Mouse (Mus musculus) MEL (cell line): ENCODE measurements around the gene Phykpl. TPM values are rescaled to one million over a fixed set of nuclear protein-coding genes. Genes with fewer than 3 reads are reported as not detected.
"Not testable (repeated sequence)": the region's sequence is repeated elsewhere in the genome, so short reads cannot be mapped to it uniquely, and the experiment has no call there.

Experiments used
- DNase-seq: peaks from one replicate; pipeline ENCODE4 v3.0.0; 2011; ENCODE audit warnings: low read depth, low spot score
- H3K27ac ChIP-seq: 2 replicates; pipeline ENCODE4 v1.5.1; 2012; ENCODE audit warnings: low read depth, mild to moderate bottlenecking, control low read depth, low read length, moderate library complexity; ENCODE audit not compliant: control insufficient read depth
- H3K27me3 ChIP-seq, 2 experiments: fragments of 150-350 bp in 1 of 2; sonication (generic) in 1 of 2; 2 replicates each; pipeline ENCODE4 v1.6.1; 2012; ENCODE audit warnings: low read length in 2 of 2, mild to moderate bottlenecking in 2 of 2, improper control_type of control experiment in 1 of 2, moderate library complexity in 1 of 2; ENCODE audit not compliant: insufficient read depth in 2 of 2, control insufficient read depth in 1 of 2
- H3K36me3 ChIP-seq, 2 experiments: 2 replicates each; pipeline ENCODE4 v1.6.1; 2012 to 2014; ENCODE audit warnings: low read length in 2 of 2, improper control_type of control experiment in 1 of 2, inconsistent platforms in 1 of 2, mild to moderate bottlenecking in 1 of 2; ENCODE audit not compliant: insufficient read depth in 2 of 2, control insufficient read depth in 1 of 2
- H3K4me1 ChIP-seq, 2 experiments: fragments of 150-350 bp in 1 of 2; sonication (generic) in 1 of 2; 2 replicates each; pipeline ENCODE4 v1.6.1; 2012; ENCODE audit warnings: low read length in 2 of 2, improper control_type of control experiment in 1 of 2, mild to moderate bottlenecking in 1 of 2; ENCODE audit not compliant: insufficient read depth in 2 of 2, control insufficient read depth in 1 of 2
- H3K4me3 ChIP-seq, 2 experiments: fragments of 150-350 bp in 1 of 2; sonication (generic) in 1 of 2; 2 replicates each; pipeline ENCODE4 v1.5.1; 2012; ENCODE audit warnings: low read depth in 2 of 2, low read length in 2 of 2, mild to moderate bottlenecking in 2 of 2, moderate library complexity in 2 of 2, control low read depth in 1 of 2, improper control_type of control experiment in 1 of 2; ENCODE audit not compliant: control insufficient read depth in 1 of 2, insufficient read depth in 1 of 2
- H3K79me2 ChIP-seq: 2 replicates; pipeline ENCODE4 v1.6.1; 2012; ENCODE audit warnings: mild to moderate bottlenecking, low read length, moderate library complexity; ENCODE audit not compliant: control insufficient read depth, poor library complexity, insufficient read depth
- H3K9ac ChIP-seq: 2 replicates; pipeline ENCODE4 v1.6.1; 2012; ENCODE audit warnings: low read depth, mild to moderate bottlenecking, control low read depth, low read length, moderate library complexity; ENCODE audit not compliant: control insufficient read depth, poor library complexity, severe bottlenecking
- H3K9me3 ChIP-seq: fragments of 150-350 bp; sonication (generic); replicated peaks from 2 replicates; pipeline ENCODE4 v1.6.1; 2012; ENCODE audit warnings: mild to moderate bottlenecking, low read length, improper control_type of control experiment, moderate library complexity; ENCODE audit not compliant: insufficient read depth
- CHD1 ChIP-seq: IDR thresholded peaks from 2 replicates; pipeline ENCODE4 v1.6.1; 2012; ENCODE audit warnings: low read depth, mild to moderate bottlenecking, inconsistent platforms, low read length, improper control_type of control experiment
- CHD2 ChIP-seq: IDR thresholded peaks from 2 replicates; pipeline ENCODE4 v1.6.1; 2011; ENCODE audit warnings: low read length, improper control_type of control experiment
- CTCF ChIP-seq, 3 experiments: IDR thresholded peaks in 2 of 3; conservative IDR thresholded peaks in 1 of 3; 2 replicates each; pipeline ENCODE4 v1.5.1; 2011 to 2012; ENCODE audit warnings: low read length in 3 of 3, low read depth in 2 of 3, mild to moderate bottlenecking in 2 of 3, improper control_type of control experiment in 1 of 3, inconsistent platforms in 1 of 3, mixed read lengths in 1 of 3, moderate library complexity in 1 of 3; ENCODE audit not compliant: control insufficient read depth in 1 of 3, insufficient read depth in 1 of 3, poor library complexity in 1 of 3, severe bottlenecking in 1 of 3
- E2F4 ChIP-seq: IDR thresholded peaks from 2 replicates; pipeline ENCODE4 v1.6.1; 2011; ENCODE audit warnings: low read depth, low read length, improper control_type of control experiment, borderline replicate concordance
- ELF1 ChIP-seq: IDR thresholded peaks from 2 replicates; pipeline ENCODE4 v1.6.1; 2014; ENCODE audit warnings: low read depth, mild to moderate bottlenecking, inconsistent platforms, low read length, improper control_type of control experiment, moderate library complexity
- EP300 ChIP-seq, 2 experiments: IDR thresholded peaks; 2 replicates each; pipeline ENCODE4 v1.6.1; 2011; ENCODE audit warnings: improper control_type of control experiment in 2 of 2, low read length in 2 of 2, low read depth in 1 of 2, mild to moderate bottlenecking in 1 of 2
- ETS1 ChIP-seq: IDR thresholded peaks from 2 replicates; pipeline ENCODE4 v1.6.1; 2012; ENCODE audit warnings: low read depth, mild to moderate bottlenecking, inconsistent platforms, low read length, improper control_type of control experiment, moderate library complexity
- GABPA ChIP-seq: IDR thresholded peaks from 2 replicates; pipeline ENCODE4 v1.6.1; 2012; ENCODE audit warnings: low read depth, mild to moderate bottlenecking, inconsistent platforms, low read length, improper control_type of control experiment, moderate library complexity
- GATA1 ChIP-seq: IDR thresholded peaks from 2 replicates; pipeline ENCODE4 v1.6.1; 2011; ENCODE audit warnings: low read depth, low read length, improper control_type of control experiment
- HCFC1 ChIP-seq: IDR thresholded peaks from 2 replicates; pipeline ENCODE4 v1.6.1; 2012; ENCODE audit warnings: low read depth, mild to moderate bottlenecking, inconsistent platforms, low read length, improper control_type of control experiment, moderate library complexity
- JUND ChIP-seq: IDR thresholded peaks from 2 replicates; pipeline ENCODE4 v1.6.1; 2011; ENCODE audit warnings: low read depth, mild to moderate bottlenecking, improper control_type of control experiment, low read length
- KAT2A ChIP-seq: conservative IDR thresholded peaks from 2 replicates; pipeline ENCODE4 v1.6.1; 2012; ENCODE audit warnings: low read depth, low read length, improper control_type of control experiment, inconsistent platforms
- MAFK ChIP-seq: IDR thresholded peaks from 2 replicates; pipeline ENCODE4 v1.6.1; 2011; ENCODE audit warnings: low read depth, mild to moderate bottlenecking, low read length, improper control_type of control experiment, borderline replicate concordance
- MAX ChIP-seq: IDR thresholded peaks from 2 replicates; pipeline ENCODE4 v1.6.1; 2011; ENCODE audit warnings: low read length, improper control_type of control experiment
- MAZ ChIP-seq: IDR thresholded peaks from 2 replicates; pipeline ENCODE4 v1.6.1; 2012; ENCODE audit warnings: low read depth, mild to moderate bottlenecking, inconsistent platforms, low read length, improper control_type of control experiment
- MEF2A ChIP-seq: IDR thresholded peaks from 2 replicates; pipeline ENCODE4 v1.6.1; 2014; ENCODE audit warnings: low read depth, mild to moderate bottlenecking, inconsistent platforms, low read length, improper control_type of control experiment; ENCODE audit not compliant: poor library complexity, insufficient replicate concordance, severe bottlenecking; ENCODE audit errors: extremely low read depth
- MYB ChIP-seq: IDR thresholded peaks from 2 replicates; pipeline ENCODE4 v1.6.1; 2011; ENCODE audit warnings: mild to moderate bottlenecking, low read depth, low read length, improper control_type of control experiment
- NRF1 ChIP-seq: IDR thresholded peaks from 2 replicates; pipeline ENCODE4 v1.6.1; 2014; ENCODE audit warnings: low read depth, mild to moderate bottlenecking, inconsistent platforms, low read length, improper control_type of control experiment, moderate library complexity; ENCODE audit not compliant: poor library complexity, insufficient read depth, severe bottlenecking
- POLR2AphosphoS2 ChIP-seq: IDR thresholded peaks from 2 replicates; pipeline ENCODE4 v1.6.1; 2011; ENCODE audit warnings: low read length, improper control_type of control experiment
- RAD21 ChIP-seq: IDR thresholded peaks from 2 replicates; pipeline ENCODE4 v1.6.1; 2011; ENCODE audit warnings: mild to moderate bottlenecking, low read depth, low read length, improper control_type of control experiment
- RCOR1 ChIP-seq: IDR thresholded peaks from 2 replicates; pipeline ENCODE4 v1.6.1; 2012; ENCODE audit warnings: low read depth, mild to moderate bottlenecking, inconsistent platforms, low read length, improper control_type of control experiment
- SMC3 ChIP-seq: IDR thresholded peaks from 2 replicates; pipeline ENCODE4 v1.6.1; 2011; ENCODE audit warnings: low read depth, low read length, improper control_type of control experiment
- TBP ChIP-seq: IDR thresholded peaks from 2 replicates; pipeline ENCODE4 v1.8.0; 2011; ENCODE audit warnings: low read depth, low read length, improper control_type of control experiment
- TCF12 ChIP-seq: IDR thresholded peaks from 2 replicates; pipeline ENCODE4 v1.6.1; 2014; ENCODE audit warnings: low read depth, mild to moderate bottlenecking, inconsistent platforms, low read length, improper control_type of control experiment, moderate library complexity
- UBTF ChIP-seq: IDR thresholded peaks from 2 replicates; pipeline ENCODE4 v1.6.1; 2012; ENCODE audit warnings: low read depth, mild to moderate bottlenecking, inconsistent platforms, low read length, improper control_type of control experiment, moderate library complexity, borderline replicate concordance; ENCODE audit not compliant: insufficient read depth
- USF1 ChIP-seq: IDR thresholded peaks from 2 replicates; pipeline ENCODE4 v1.6.1; 2014; ENCODE audit warnings: low read depth, mild to moderate bottlenecking, inconsistent platforms, low read length, improper control_type of control experiment, moderate library complexity
- USF2 ChIP-seq, 2 experiments: IDR thresholded peaks; 2 replicates each; pipeline ENCODE4 v1.6.1; 2011 to 2012; ENCODE audit warnings: improper control_type of control experiment in 2 of 2, low read length in 2 of 2, borderline replicate concordance in 1 of 2, inconsistent platforms in 1 of 2, low read depth in 1 of 2, mild to moderate bottlenecking in 1 of 2; ENCODE audit not compliant: insufficient read depth in 1 of 2
- ZC3H11A ChIP-seq: IDR thresholded peaks from 2 replicates; pipeline ENCODE4 v1.6.1; 2012; ENCODE audit warnings: low read depth, mild to moderate bottlenecking, inconsistent platforms, low read length, improper control_type of control experiment
- ZKSCAN1 ChIP-seq: IDR thresholded peaks from 2 replicates; pipeline ENCODE4 v1.6.1; 2012; ENCODE audit warnings: low read depth, mild to moderate bottlenecking, inconsistent platforms, low read length, improper control_type of control experiment, moderate library complexity
- ZMIZ1 ChIP-seq: IDR thresholded peaks from 2 replicates; pipeline ENCODE4 v1.6.1; 2012; ENCODE audit warnings: low read depth, mild to moderate bottlenecking, inconsistent platforms, low read length, improper control_type of control experiment, moderate library complexity
- ZNF384 ChIP-seq: IDR thresholded peaks from 2 replicates; pipeline ENCODE4 v1.6.1; 2012; ENCODE audit warnings: low read depth, mild to moderate bottlenecking, inconsistent platforms, low read length, improper control_type of control experiment
- polyA plus RNA-seq, 2 experiments: library from polyadenylated mRNA; stranded (reverse) in 1 of 2; unstranded in 1 of 2; fragments of >175 nt in 1 of 2; fragments of >200 nt in 1 of 2; gene quantifications; 2 replicates each; pipeline versions ENCODE4 v1.2.1 to v1.2.4; 2012; ENCODE audit warnings: low replicate concordance in 2 of 2, low read depth in 1 of 2; ENCODE audit not compliant: insufficient read length in 2 of 2, insufficient read depth in 1 of 2, missing spikeins in 1 of 2
- total RNA-seq: library from RNA; depleted of rRNA; stranded (reverse); fragments of 300-350 nt; gene quantifications from 2 replicates; pipeline ENCODE4 v1.2.3, GENCODE M21; 2012

Gene Phykpl
- total and polyA plus RNA-seq, 3 experiments = 22.7 to 23.0 TPM; not detected in 1

- peaks cover 6 to 27% of the 10 kb centered on the region in 2 experiments for H3K4me1 ChIP-seq
Measured at GRCm38 (mm10) chr11:51616113-51616512, 31.6 kb downstream of the Phykpl start.

GRCm38 (mm10) chr11:51617693-51618092 is 33.1 kb downstream of the Phykpl start:
- H3K27me3 ChIP-seq = no peaks in the 10 kb centered on the region
- H3K9ac ChIP-seq = peak overlapping the region; percentile 13; the same call in 1 of the 2 replicates
- peaks cover 33% of the 10 kb centered on the region for H3K79me2 ChIP-seq
- no peaks in the 10 kb centered on the region for H3K9me3 ChIP-seq
- peaks cover 4 to 25% of the 10 kb centered on the region in 2 experiments for H3K36me3 ChIP-seq
- peak; percentile 90 for DNase-seq
- H3K4me3 ChIP-seq = no peak overlapping the region
- H3K27ac ChIP-seq = no peak overlapping the region
- H3K4me1 ChIP-seq = peaks cover 9 to 34% of the 10 kb centered on the region in 2 experiments
- TF ChIP-seq GATA1 (0 out of 2 replicates have a peak, but pooled peaks have one; percentile 7), ZC3H11A (peak; percentile 96), ELF1 (no peak), EP300 (IDR thresholded peaks at IDR 0.05; ENCODE audit: low read depth in 1 of 2, low read length in 2 of 2) (no peak), MAFK (no peak), KAT2A (no peak), CTCF (IDR thresholded peaks at IDR 0.05 in 2 of 3, conservative IDR thresholded peaks at IDR 0.05 in 1 of 3; ENCODE audit: control insufficient read depth in 1 of 3, insufficient read depth in 1 of 3, low read depth in 2 of 3, low read length in 3 of 3, poor library complexity in 1 of 3, severe bottlenecking in 1 of 3) (peak; percentile 76 to 98 (median 91)), SMC3 (peak; percentile 95), TBP (no peak; the same call in 1 of the 2 replicates), ZKSCAN1 (no peak), POLR2AphosphoS2 (no peak), CHD1 (no peak), RCOR1 (no peak), RAD21 (peak; percentile 97), MAX (no peak), USF2 (IDR thresholded peaks at IDR 0.05; ENCODE audit: borderline replicate concordance in 1 of 2, insufficient read depth in 1 of 2, low read depth in 1 of 2, low read length in 2 of 2) (no peak), CHD2 (no peak), NRF1 (no peak), USF1 (no peak), GABPA (no peak), ZMIZ1 (no peak), JUND (no peak), ETS1 (no peak), MYB (no peak), E2F4 (no peak), ZNF384 (peak; percentile 28; the same call in 1 of the 2 replicates), MEF2A (no peak), UBTF (no peak), HCFC1 (no peak), TCF12 (no peak)

More at GRCm38 (mm10) chr11:51616113-51616512, 31.6 kb downstream of the Phykpl start:
- H3K4me3 ChIP-seq = peak overlapping the region; percentile 54 to 71
- H3K79me2 ChIP-seq = peaks cover 18% of the 10 kb centered on the region
- peak overlapping the region; percentile 83 for H3K27ac ChIP-seq
- peak overlapping the region; percentile 81 for H3K9ac ChIP-seq
- peaks cover 0 to 14% of the 10 kb centered on the region in 2 experiments; a peak in 2 of 4 replicates for H3K36me3 ChIP-seq
- DNase-seq, H3K9me3 ChIP-seq, H3K27me3 ChIP-seq: not testable (repeated sequence)
- TF ChIP-seq MAFK (peak; percentile 47; the same call in 1 of the 2 replicates), TBP (peak; percentile 81), ZNF384 (peak; percentile 80), MAZ (0 out of 2 replicates have a peak, but pooled peaks have one; percentile 12)
